Mouse (Mus musculus) heart, postnatal 4 days (tissue): ENCODE data around the gene Nfya. TPM values are rescaled to one million over a fixed set of nuclear protein-coding genes. Genes with fewer than 3 reads are reported as not detected.

Source experiments
- DNase-seq: peaks from one replicate; pipeline ENCODE4 v3.0.0; 2021
- total RNA-seq, 2 experiments: library from RNA; stranded (reverse); gene quantifications; 2 replicates each; pipeline ENCODE4 v1.2.3; 2021

Nfya gene
- total RNA-seq, 2 experiments from 2014 or later = 29.0 to 33.2 TPM

DNA sequence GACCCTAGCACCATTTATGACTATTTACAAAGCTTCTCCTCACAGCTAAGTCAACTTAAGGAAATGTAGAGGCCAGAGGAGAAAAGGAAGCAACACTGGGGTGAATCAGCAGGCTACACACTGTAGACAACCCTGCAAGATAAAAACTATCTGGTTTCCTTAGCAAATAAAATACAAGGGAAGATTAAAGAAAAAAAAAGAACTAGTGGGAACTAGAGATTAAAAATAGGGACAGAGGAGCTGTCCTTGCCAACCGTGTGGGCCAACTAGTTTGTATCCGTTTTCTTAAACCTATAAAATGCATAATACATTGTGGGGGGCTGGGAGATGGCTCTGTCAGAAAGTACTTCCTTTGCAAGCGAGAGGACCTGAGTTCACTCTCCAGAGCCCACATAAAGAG lies 67.8 kb downstream of the Nfya start:
- no peak for DNase-seq

GRCm38 (mm10) chr17:48340267-48340666 lies 69.4 kb downstream of the Nfya start:
- DNase-seq = no peak

Other genes with a start within 250 kb of the Nfya start
- gene A530064D06Rik, start 242.6 kb downstream of the Nfya start, total RNA-seq = not detected
- under 1 TPM in 1 of 2 experiments, not detected in 1; 0.09 TPM for gene Trem1, start 177.1 kb downstream of the Nfya start, total RNA-seq
- under 1 TPM in 1 of 2 experiments, not detected in 1; 0.29 TPM for gene Trem3, start 162.1 kb downstream of the Nfya start, total RNA-seq
- gene Treml4, start 145.6 kb downstream of the Nfya start, total RNA-seq = under 1 TPM; 0.41 to 0.45 TPM
- under 1 TPM; 0.19 to 0.25 TPM for gene Treml2, start 110.4 kb downstream of the Nfya start, total RNA-seq
- under 1 TPM; 0.10 to 0.25 TPM for gene B430306N03Rik, start 93.8 kb downstream of the Nfya start, total RNA-seq
- 1 to 10 TPM; 1.4 to 2.1 TPM for gene Trem2, start 63.5 kb downstream of the Nfya start, total RNA-seq
- gene Treml1, start 50.0 kb downstream of the Nfya start, total RNA-seq = under 1 TPM; 0.20 to 0.31 TPM
- 10 to 100 TPM; 14.5 to 14.6 TPM for gene Oard1, start 108 bp upstream of the Nfya start, total RNA-seq
- gene Apobec2, start 23.0 kb upstream of the Nfya start, total RNA-seq = 100 to 1,000 TPM; 207 to 216 TPM
- under 1 TPM; 0.36 to 0.47 TPM for gene Tspo2, start 41.6 kb upstream of the Nfya start, total RNA-seq
- under 1 TPM; 0.14 to 0.21 TPM for gene Unc5cl, start 45.0 kb upstream of the Nfya start, total RNA-seq